Mouse (Mus musculus): Measurements from ENCODE around the gene Foxf1. TPM values are rescaled to one million over a fixed set of nuclear protein-coding genes. Genes with fewer than 3 reads are reported as not detected.

Gene Foxf1
- polyA plus RNA-seq, 1 experiment from 2014 or later = 1.9 TPM

DNA sequence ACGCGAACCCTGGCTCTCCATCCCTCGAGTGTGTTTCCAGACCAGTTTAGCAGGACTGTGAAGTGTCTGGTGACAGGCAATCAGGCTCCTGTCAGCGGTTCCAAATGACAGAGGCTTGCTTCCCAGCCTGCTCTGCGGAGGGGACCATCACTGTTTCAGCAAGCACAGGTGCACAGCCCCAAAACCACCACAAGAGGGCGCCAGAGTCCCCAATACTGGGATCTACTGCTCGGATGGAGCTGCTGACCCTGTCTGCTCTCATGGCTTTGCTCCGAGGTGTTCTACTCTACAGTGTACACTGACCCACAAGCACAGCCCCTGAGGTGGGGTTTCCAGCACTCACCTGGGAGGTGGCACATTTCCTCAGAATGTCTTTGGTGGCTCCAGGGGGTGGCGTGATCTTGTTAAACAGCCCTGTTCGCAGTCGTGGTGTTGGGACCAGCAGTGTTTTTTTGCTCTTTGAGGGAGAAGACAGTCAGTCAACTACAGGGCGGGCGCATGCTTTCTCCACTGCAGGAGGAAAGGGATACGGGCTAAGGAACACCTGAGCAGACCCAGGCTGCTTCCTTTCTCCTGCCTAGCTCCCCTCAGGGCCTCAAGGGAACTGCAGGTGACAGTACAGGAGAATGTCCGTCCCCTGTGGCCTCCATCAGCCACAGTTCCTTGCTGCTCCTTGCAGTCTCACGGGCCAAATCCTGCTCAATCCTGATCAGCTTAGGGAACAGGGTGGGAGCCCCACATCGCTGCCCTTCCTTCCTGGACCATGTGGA is 20.0 kb downstream of the Foxf1 start:
- WGBS = 45% methylated on average over 17 of the region's 17 CpGs
- H3K9me3 ChIP-seq (replicated peaks; ENCODE audit: control insufficient read depth, low read length) = no peaks in the 10 kb centered on the region
- no peak overlapping the region for H3K27ac ChIP-seq (ENCODE audit: low read length)
- peaks cover 12% of the 10 kb centered on the region for H3K4me1 ChIP-seq (ENCODE audit: control insufficient read depth, insufficient read depth, low read length)
- H3K9ac ChIP-seq (ENCODE audit: low read length) = no peak overlapping the region
- no peak overlapping the region for H3K4me3 ChIP-seq (ENCODE audit: low read length)
- H3K36me3 ChIP-seq (ENCODE audit: control insufficient read depth, insufficient read depth) = peaks cover 23% of the 10 kb centered on the region
- H3K27me3 ChIP-seq (ENCODE audit: control insufficient read depth, insufficient read depth, low read length) = peaks cover 3% of the 10 kb centered on the region; the same call in 1 of the 2 replicates
- no peak overlapping the region for H3K4me2 ChIP-seq (ENCODE audit: low read depth, low read length)
- peak; percentile 50; the same call in 1 of the 2 replicates for ATAC-seq (replicated peaks; ENCODE audit: extremely low read depth, insufficient read depth, low FRiP score)

DNA sequence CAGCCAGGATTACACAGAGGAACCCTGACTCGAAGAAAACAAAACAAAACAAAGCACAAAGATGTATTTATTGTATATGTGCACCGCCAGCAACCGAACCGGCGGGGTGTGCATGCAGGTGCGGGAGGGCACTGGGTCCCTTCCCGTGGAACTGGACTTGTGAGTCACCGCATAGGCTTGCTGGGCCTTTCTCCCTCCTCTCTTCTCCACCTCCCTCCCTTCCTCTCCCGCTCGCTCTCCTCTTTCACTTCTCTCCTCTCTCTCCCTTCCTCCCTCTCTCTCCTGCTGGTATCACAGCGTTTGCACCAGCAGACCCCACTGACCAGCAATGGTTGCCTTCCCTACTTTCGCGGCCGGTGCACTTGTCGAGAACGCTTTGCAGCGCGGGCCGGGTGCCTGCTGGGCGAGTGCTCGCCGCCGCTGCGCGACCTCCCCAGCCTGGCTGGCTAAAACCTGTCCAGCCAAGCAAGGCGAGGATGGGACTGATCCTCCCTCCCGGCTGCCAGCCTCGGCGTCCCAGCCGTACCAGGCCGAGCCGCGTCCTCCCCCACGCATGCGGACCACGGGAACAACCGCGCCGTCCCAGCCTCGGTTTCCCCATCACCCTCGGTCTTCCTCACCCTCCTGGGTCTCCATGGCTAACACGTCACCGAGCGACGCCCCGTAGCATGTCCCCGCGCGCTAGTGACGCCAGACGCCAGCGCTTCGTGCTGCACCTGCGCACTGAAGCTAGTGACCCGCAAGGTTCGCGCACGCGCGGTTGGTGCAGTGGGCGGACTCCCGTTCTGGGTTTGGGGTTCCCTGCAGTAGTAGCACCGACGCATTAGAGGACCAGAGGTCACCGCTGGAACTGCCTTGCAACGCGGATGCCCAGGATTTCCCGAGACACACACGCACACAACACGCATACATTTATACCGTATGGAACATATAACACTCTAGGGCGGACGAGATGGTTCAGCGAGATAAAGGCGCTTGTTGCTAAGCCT is 23.8 kb downstream of the Foxf1 start, which contains the start of gene Mthfsd:
Gene Mthfsd (minus strand): TSS at position 725 of the 989 bp plus-strand sequence.
- peak within 1 kb of the TSS; percentile 93 for H3K4me2 ChIP-seq (ENCODE audit: low read depth, low read length)
- H3K4me3 ChIP-seq (ENCODE audit: low read length) = peak within 1 kb of the TSS; percentile 68
- peak within 1 kb of the TSS; percentile 49 for H3K27ac ChIP-seq (ENCODE audit: low read length)
- peak within 1 kb of the TSS; percentile 81 for H3K9ac ChIP-seq (ENCODE audit: low read length)
- H3K4me1 ChIP-seq (ENCODE audit: control insufficient read depth, insufficient read depth, low read length) = peaks cover 12% of the 10 kb centered on the region
- peaks cover 9% of the 10 kb centered on the region; the same call in 1 of the 2 replicates for H3K36me3 ChIP-seq (ENCODE audit: control insufficient read depth, insufficient read depth)
- WGBS = 1% methylated on average over 75 of the region's 75 CpGs
- peak; percentile 92 for ATAC-seq (replicated peaks; ENCODE audit: extremely low read depth, insufficient read depth, low FRiP score)
- H3K9me3 ChIP-seq (replicated peaks; ENCODE audit: control insufficient read depth, low read length) = no peaks in the 10 kb centered on the region
- 0 out of 2 replicates have a peak, but pooled peaks cover 7% of the 10 kb centered on the region for H3K27me3 ChIP-seq (ENCODE audit: control insufficient read depth, insufficient read depth, low read length)

DNA sequence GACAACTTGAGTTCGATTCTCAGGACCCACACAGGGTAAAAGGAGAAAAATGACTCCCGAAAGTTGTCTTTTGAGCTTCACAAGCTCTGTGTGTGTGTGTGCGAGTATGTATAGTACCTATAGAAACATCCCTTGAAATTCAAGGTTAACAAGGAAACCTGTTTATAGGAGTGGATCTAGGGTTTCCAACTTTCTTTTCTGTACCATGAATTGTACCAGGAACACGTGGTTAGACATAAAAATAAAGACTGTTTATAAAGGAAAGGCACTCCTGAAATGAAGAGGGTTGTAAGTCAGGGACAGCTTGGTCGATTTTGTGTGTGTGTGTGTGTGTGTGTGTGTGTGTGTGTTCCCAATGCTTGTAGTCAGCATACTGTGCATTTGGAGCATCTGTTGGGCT is 24.5 kb downstream of the Foxf1 start:
- Histone ChIP-seq H3K9ac (ENCODE audit: low read length) (peak overlapping the region; percentile 81), H3K4me1 (ENCODE audit: control insufficient read depth, insufficient read depth, low read length) (peaks cover 10% of the 10 kb centered on the region), H3K36me3 (ENCODE audit: control insufficient read depth, insufficient read depth) (peaks cover 5% of the 10 kb centered on the region; the same call in 1 of the 2 replicates), H3K9me3 (replicated peaks; ENCODE audit: control insufficient read depth, low read length) (no peaks in the 10 kb centered on the region), H3K4me3 (ENCODE audit: low read length) (peak overlapping the region; percentile 68), H3K27me3 (ENCODE audit: control insufficient read depth, insufficient read depth, low read length) (peaks cover 10% of the 10 kb centered on the region; the same call in 1 of the 2 replicates), H3K27ac (ENCODE audit: low read length) (0 out of 2 replicates have a peak overlapping the region, but pooled peaks have one; percentile 5), H3K4me2 (ENCODE audit: low read depth, low read length) (peak overlapping the region; percentile 93)
- no peak for ATAC-seq (replicated peaks; ENCODE audit: extremely low read depth, insufficient read depth, low FRiP score)
- WGBS = 15% methylated on average over 5 of the region's 5 CpGs

DNA sequence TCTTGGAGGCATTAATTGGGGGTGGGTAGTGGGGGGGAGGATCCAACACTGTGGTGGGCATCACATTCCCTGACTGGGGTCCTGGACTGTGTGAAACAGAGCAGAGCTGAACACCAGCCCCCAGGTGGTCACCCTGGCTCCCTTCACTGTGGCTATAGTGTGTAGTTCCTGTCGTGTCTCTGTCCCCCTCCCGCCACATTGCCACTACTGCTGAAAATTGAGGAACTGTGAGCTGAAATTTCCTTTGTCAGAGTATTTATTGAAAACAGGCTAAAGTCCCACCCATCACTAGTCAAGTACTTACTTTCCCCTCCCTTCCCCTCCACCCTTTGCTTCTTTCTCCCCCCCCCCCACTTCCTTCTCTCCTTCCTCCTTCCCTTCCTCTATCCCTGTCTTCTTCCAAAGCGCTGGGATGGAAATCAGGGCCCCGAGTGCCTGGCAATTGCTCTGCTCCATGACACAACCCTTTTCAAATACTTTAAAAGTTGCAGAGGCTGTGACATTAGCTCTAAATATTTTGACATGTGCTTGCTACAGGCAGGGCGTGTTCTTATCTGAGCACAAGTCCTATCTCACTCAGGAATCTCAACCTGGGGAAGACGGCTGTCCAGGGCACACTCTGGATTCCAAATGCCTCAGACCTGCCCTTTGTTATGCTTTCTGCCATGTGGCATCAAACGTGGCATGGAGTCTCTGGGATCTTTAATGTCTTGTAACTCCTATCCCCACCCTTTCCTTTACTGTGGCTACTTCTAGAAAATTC is 27.1 kb downstream of the Foxf1 start:
- no peaks in the 10 kb centered on the region for H3K36me3 ChIP-seq (ENCODE audit: control insufficient read depth, insufficient read depth)
- no peaks in the 10 kb centered on the region for H3K9me3 ChIP-seq (replicated peaks; ENCODE audit: control insufficient read depth, low read length)
- H3K27ac ChIP-seq (ENCODE audit: low read length) = no peak overlapping the region
- H3K4me3 ChIP-seq (ENCODE audit: low read length) = no peak overlapping the region
- 38% methylated on average over 7 of the region's 7 CpGs for WGBS
- peaks cover 9% of the 10 kb centered on the region for H3K4me1 ChIP-seq (ENCODE audit: control insufficient read depth, insufficient read depth, low read length)
- ATAC-seq (replicated peaks; ENCODE audit: extremely low read depth, insufficient read depth, low FRiP score) = no peak
- H3K9ac ChIP-seq (ENCODE audit: low read length) = no peak overlapping the region
- H3K4me2 ChIP-seq (ENCODE audit: low read depth, low read length) = no peak overlapping the region
- H3K27me3 ChIP-seq (ENCODE audit: control insufficient read depth, insufficient read depth, low read length) = peaks cover 34% of the 10 kb centered on the region

DNA sequence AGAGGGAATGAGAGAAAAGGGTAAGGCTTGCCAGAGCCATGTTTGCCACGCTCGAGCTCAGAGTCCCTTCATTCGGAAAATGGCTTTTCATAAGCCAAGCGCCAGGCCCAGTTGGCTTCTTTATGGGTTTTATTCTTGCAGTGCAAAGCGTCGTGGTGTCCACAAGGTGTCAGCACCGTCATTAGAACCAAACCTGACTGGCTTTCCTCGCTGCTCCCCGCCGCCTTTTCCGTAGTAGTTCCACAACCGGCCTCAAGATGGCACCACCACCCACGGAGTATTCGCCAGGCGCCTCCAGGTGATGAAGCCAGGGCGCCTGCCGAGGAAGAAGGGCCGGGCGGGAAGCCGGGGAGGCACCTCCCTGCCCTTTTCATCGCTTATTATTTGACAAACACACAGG is 29.1 kb downstream of the Foxf1 start:
- no peaks in the 10 kb centered on the region for H3K36me3 ChIP-seq (ENCODE audit: control insufficient read depth, insufficient read depth)
- H3K4me3 ChIP-seq (ENCODE audit: low read length) = no peak overlapping the region
- H3K27me3 ChIP-seq (ENCODE audit: control insufficient read depth, insufficient read depth, low read length) = peaks cover 53% of the 10 kb centered on the region
- no peak overlapping the region for H3K27ac ChIP-seq (ENCODE audit: low read length)
- under 1% methylated on average over 21 of the region's 21 CpGs for WGBS
- 0 out of 2 replicates have a peak overlapping the region, but pooled peaks have one; percentile 8 for H3K4me2 ChIP-seq (ENCODE audit: low read depth, low read length)
- ATAC-seq (replicated peaks; ENCODE audit: extremely low read depth, insufficient read depth, low FRiP score) = peak; percentile 8; the same call in 1 of the 2 replicates
- peaks cover 2% of the 10 kb centered on the region; the same call in 1 of the 2 replicates for H3K4me1 ChIP-seq (ENCODE audit: control insufficient read depth, insufficient read depth, low read length)
- H3K9ac ChIP-seq (ENCODE audit: low read length) = no peak overlapping the region
- H3K9me3 ChIP-seq (replicated peaks; ENCODE audit: control insufficient read depth, low read length) = peaks cover 5% of the 10 kb centered on the region

DNA sequence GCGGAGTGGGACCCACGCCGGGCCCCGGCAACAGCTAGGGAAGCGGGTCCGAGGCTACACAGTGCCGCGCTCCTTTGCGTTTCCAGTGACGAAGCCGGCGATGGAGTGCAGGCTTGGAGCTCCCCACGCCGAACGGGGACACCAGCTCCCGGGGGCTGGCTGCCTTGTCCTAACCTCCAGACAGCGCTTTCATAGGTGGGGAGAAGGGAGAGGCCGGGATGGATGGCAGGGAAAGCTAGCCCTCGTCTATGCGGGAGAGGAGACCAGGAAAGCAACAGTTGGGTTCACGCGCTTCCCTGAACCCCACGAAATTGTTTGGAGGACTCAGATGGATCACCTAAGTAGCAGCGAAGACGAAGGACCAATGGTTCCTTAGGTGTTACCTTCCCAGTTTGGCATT is 30.9 kb downstream of the Foxf1 start:
- H3K4me1 ChIP-seq (ENCODE audit: control insufficient read depth, insufficient read depth, low read length) = peaks cover 2% of the 10 kb centered on the region; the same call in 1 of the 2 replicates
- no peaks in the 10 kb centered on the region for H3K36me3 ChIP-seq (ENCODE audit: control insufficient read depth, insufficient read depth)
- ATAC-seq (replicated peaks; ENCODE audit: extremely low read depth, insufficient read depth, low FRiP score) = no peak
- peak overlapping the region; percentile 28; the same call in 1 of the 2 replicates for H3K9ac ChIP-seq (ENCODE audit: low read length)
- peak overlapping the region; percentile 31 for H3K4me3 ChIP-seq (ENCODE audit: low read length)
- H3K4me2 ChIP-seq (ENCODE audit: low read depth, low read length) = peak overlapping the region; percentile 50
- WGBS = 3% methylated on average over 25 of the region's 25 CpGs
- H3K9me3 ChIP-seq (replicated peaks; ENCODE audit: control insufficient read depth, low read length) = peaks cover 5% of the 10 kb centered on the region
- H3K27me3 ChIP-seq (ENCODE audit: control insufficient read depth, insufficient read depth, low read length) = peaks cover 65% of the 10 kb centered on the region
- H3K27ac ChIP-seq (ENCODE audit: low read length) = no peak overlapping the region

DNA sequence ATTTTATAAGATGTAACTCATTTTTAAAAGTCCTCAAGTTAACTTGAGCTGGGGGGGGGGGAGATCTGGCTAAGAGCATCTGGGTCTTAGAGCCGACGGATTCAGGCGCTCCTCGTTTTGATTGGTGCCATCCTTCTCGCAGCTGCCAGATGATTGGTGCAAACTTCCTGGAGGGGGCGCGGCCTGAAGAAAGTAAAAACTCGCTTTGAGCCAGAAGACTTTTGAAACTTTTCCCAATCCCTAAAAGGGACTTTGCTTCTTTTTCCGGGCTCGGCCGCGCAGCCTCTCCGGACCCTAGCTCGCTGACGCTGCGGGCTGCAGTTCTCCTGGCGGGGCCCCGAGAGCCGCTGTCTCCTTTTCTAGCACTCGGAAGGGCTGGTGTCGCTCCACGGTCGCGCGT is 31.8 kb downstream of the Foxf1 start, which contains the start of gene Foxc2:
Gene Foxc2 (plus strand): TSS at position 224 of the 400 bp plus-strand sequence.
- H3K4me3 ChIP-seq (ENCODE audit: low read length) = peak within 1 kb of the TSS; percentile 66
- H3K27ac ChIP-seq (ENCODE audit: low read length) = peak within 1 kb of the TSS; percentile 88
- peak within 1 kb of the TSS; percentile 78 for H3K9ac ChIP-seq (ENCODE audit: low read length)
- peaks cover 71% of the 10 kb centered on the region for H3K27me3 ChIP-seq (ENCODE audit: control insufficient read depth, insufficient read depth, low read length)
- H3K4me1 ChIP-seq (ENCODE audit: control insufficient read depth, insufficient read depth, low read length) = peaks cover 2% of the 10 kb centered on the region; the same call in 1 of the 2 replicates
- peaks cover 5% of the 10 kb centered on the region for H3K9me3 ChIP-seq (replicated peaks; ENCODE audit: control insufficient read depth, low read length)
- peak; percentile 53 for ATAC-seq (replicated peaks; ENCODE audit: extremely low read depth, insufficient read depth, low FRiP score)
- no peaks in the 10 kb centered on the region for H3K36me3 ChIP-seq (ENCODE audit: control insufficient read depth, insufficient read depth)
- peak within 1 kb of the TSS; percentile 82 for H3K4me2 ChIP-seq (ENCODE audit: low read depth, low read length)
- under 1% methylated on average over 25 of the region's 25 CpGs for WGBS

DNA sequence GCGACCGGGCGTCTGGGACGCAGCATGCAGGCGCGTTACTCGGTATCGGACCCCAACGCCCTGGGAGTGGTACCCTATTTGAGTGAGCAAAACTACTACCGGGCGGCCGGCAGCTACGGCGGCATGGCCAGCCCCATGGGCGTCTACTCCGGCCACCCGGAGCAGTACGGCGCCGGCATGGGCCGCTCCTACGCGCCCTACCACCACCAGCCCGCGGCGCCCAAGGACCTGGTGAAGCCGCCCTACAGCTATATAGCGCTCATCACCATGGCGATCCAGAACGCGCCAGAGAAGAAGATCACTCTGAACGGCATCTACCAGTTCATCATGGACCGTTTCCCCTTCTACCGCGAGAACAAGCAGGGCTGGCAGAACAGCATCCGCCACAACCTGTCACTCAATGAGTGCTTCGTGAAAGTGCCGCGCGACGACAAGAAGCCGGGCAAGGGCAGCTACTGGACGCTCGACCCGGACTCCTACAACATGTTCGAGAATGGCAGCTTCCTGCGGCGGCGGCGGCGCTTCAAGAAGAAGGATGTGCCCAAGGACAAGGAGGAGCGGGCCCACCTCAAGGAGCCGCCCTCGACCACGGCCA is 32.5 kb downstream of the Foxf1 start:
- WGBS = 1% methylated on average over 55 of the region's 55 CpGs
- Histone ChIP-seq H3K4me2 (ENCODE audit: low read depth, low read length) (peak overlapping the region; percentile 82), H3K4me1 (ENCODE audit: control insufficient read depth, insufficient read depth, low read length) (peaks cover 2% of the 10 kb centered on the region; the same call in 1 of the 2 replicates), H3K27me3 (ENCODE audit: control insufficient read depth, insufficient read depth, low read length) (peaks cover 78% of the 10 kb centered on the region), H3K27ac (ENCODE audit: low read length) (peak overlapping the region; percentile 88), H3K9me3 (replicated peaks; ENCODE audit: control insufficient read depth, low read length) (peaks cover 5% of the 10 kb centered on the region), H3K9ac (ENCODE audit: low read length) (peak overlapping the region; percentile 78), H3K36me3 (ENCODE audit: control insufficient read depth, insufficient read depth) (no peaks in the 10 kb centered on the region), H3K4me3 (ENCODE audit: low read length) (peak overlapping the region; percentile 66)
- ATAC-seq (replicated peaks; ENCODE audit: extremely low read depth, insufficient read depth, low FRiP score) = no peak; the same call in 1 of the 2 replicates

Measured in heart, embryonic 16.5 days (tissue).